Mouse (Mus musculus): ENCODE measurements around the gene Cxcl14. TPM values are rescaled to one million over a fixed set of nuclear protein-coding genes. Genes with fewer than 3 reads are reported as not detected.
A peak's percentile ranks its signal among the peaks of the same experiment; 100 is the strongest.

The Cxcl14 gene
- 100 to 1,000 TPM; 135 to 143 TPM for total RNA-seq (2021)
- long read RNA-seq, experiment 1, transcript Cxcl14-201 (4 exons, 1,827 nt) = major isoform, 148 of 165 reads
- long read RNA-seq, experiment 1, partial matches to known transcripts = 2 of 165 reads
- long read RNA-seq, experiment 1, other reads (novel, unspliced or antisense) = 14 of 165 reads
- long read RNA-seq, experiment 2, transcript Cxcl14-201 (4 exons, 1,827 nt) = major isoform, 123 of 133 reads
- long read RNA-seq, experiment 2, partial matches to known transcripts = 2 of 133 reads
- long read RNA-seq, experiment 2, other reads (novel, unspliced or antisense) = 8 of 133 reads

DNA sequence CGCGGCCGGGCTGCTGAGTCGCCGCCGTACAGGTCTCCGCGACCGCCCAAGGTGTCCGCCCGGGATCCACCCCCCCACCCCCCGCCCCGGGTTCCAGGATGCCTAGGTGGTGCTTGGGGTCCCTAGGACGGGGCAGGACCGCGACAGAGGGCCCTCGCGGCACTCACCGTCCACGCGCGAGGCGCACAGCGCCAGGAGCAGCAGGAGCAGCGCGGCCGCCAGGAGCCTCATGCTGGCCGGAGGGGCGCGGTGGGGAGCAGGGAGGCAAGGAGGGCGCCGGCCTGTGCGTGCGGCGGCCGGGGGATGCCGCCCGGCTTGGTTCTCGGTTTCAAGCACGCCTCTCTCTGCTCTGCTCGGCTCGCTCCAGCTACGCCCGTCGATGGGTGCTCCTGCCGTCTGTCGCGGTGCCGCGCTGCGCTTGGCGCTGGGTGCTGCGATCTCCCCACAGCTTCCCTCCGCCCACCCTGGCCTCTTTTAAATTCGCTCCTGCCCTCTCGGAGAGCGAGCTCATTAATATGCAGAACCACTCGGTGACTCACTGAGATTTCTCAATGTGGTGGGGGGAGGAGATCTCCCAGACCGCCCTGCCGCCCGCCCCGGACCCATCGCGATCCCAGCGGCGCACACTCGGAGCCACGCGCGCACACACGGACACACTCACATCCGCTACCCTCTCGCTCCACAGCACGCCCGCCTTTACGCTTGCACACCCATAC lies at the start of gene Cxcl14:
Gene Cxcl14, minus strand, starts transcription at position 609 of the 716 bp plus-strand sequence.
- Histone ChIP-seq H3K27ac (peak within 1 kb of the TSS; percentile 80), H3K4me3 (peak within 1 kb of the TSS; percentile 44)
- intact Hi-C loops (cut with DNase I) = no loop called here
- DNase-seq (ENCODE audit: extremely low spot score in 1 of 2, low spot score in 2 of 2) = peak; percentile 58 to 72
- TF ChIP-seq CTCF (IDR thresholded peaks at IDR 0.05) = no peak

DNA sequence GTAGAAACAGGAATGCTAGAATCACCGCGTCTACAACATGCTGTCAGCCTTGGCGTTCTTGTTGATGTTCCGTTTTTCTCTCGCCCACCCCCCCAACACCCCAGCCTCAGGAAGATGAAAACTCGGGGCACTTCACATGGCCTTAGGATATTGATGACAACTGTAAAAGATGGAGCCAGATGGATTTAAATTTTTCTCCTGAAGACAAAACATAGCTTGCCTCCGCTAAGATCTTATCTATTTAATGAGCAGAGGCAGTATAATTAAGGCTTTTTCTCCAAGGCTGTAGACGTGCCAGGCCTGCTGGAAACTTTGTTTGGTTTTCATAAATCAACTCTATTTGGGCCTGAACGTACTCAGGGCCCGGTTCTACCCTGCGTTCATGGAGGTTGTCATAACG lies 48.0 kb upstream of the Cxcl14 start:
- intact Hi-C loops (cut with DNase I) = no loop called here
- no peak for TF ChIP-seq CTCF (IDR thresholded peaks at IDR 0.05)

DNA sequence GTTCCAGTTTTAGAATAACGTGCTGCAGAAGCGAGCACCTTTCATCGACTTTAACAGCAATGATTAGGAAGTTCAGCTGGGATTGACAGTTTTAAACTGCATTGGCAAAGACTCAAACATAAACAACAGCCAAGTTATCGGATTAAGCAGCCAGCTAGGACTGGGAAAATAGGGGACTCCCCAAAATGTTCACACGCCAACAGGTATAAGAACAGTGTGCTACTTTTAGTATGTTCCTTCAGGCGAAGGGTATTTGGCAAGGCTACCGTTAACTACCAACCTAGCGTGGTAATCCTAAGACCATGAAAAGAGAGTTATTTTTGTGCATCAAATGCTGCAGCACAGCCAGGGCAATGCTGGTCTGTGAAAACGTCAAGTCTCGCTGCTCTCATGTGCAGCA lies 46.1 kb upstream of the Cxcl14 start:
- intact Hi-C loops (cut with DNase I) = no loop called here
- no peak for TF ChIP-seq CTCF (IDR thresholded peaks at IDR 0.05)
- no peak for DNase-seq (ENCODE audit: extremely low spot score in 1 of 2, low spot score in 2 of 2)
- no peak overlapping the region for H3K27ac ChIP-seq
- H3K4me3 ChIP-seq = no peak overlapping the region

More for the DNA sequence above, 48.0 kb upstream of the Cxcl14 start:
- Histone ChIP-seq H3K4me3 (no peak overlapping the region), H3K27ac (no peak overlapping the region)
- no peak for DNase-seq (ENCODE audit: extremely low spot score in 1 of 2, low spot score in 2 of 2)

DNA sequence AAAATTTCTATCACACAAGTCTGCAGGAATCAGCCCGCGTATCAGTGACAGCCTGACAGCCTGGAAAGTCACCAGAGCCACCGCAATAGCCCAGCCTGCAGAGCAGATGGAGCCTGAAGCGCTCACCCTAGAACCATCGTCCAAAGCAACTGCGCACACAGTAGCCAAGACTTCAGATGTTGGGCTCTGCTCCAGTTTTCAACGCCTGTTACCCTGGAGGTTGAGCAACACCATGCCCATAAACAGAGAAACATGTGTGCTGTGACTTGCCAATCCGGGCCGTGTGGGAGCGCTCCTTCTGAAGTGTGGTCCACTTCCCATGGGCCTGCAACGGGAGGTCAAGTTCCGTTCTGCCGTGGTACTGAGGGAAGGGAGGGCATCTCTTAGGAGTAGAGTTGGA lies 44.2 kb upstream of the Cxcl14 start:
- no peak for TF ChIP-seq CTCF (IDR thresholded peaks at IDR 0.05)
- intact Hi-C loops (cut with DNase I) = no loop called here
- no peak for DNase-seq (ENCODE audit: extremely low spot score in 1 of 2, low spot score in 2 of 2)

DNA sequence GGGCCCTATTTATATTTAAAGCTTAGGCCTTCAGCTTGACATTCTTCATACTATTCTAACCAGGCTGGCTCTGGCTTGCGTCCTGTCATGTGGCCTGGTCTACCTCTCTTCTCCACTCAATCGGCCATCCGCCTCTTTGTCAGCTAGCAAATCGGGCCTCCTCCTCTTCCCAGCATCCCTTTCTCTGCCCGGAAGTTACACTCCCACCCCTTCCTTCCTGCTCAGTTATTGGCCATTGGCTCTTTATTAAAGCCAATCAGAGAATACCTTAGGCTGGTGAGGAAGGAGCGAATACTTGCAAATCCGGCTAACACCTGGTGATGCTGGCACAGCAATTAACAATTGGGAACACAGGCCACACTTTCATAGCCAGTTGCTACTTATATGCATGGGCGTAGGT lies 43.5 kb upstream of the Cxcl14 start:
- no peak for DNase-seq (ENCODE audit: extremely low spot score in 1 of 2, low spot score in 2 of 2)
- intact Hi-C loops (cut with DNase I) = no loop called here
- Histone ChIP-seq H3K4me3 (no peak overlapping the region), H3K27ac (no peak overlapping the region)
- TF ChIP-seq CTCF (IDR thresholded peaks at IDR 0.05) = no peak

More for the DNA sequence above, 44.2 kb upstream of the Cxcl14 start:
- Histone ChIP-seq H3K27ac (no peak overlapping the region), H3K4me3 (no peak overlapping the region)

DNA sequence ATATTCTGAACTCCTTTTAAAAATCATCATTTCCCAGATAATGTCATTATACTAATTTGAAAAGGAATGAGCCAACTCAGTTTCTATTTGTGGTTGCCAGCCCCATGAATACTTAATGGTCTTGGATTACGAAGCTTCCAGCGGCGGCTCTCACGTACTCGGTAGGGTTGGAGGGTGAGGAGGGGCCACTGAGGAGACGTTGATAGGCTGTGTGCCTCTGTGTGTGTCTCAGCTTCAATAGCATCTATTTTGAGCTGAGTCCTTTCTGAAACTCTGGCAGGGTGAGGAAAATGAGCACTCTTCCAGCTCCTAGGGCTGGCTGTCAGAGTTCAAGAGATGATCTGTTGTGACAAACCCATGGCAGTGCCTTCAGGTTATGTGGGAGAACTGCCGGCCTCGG lies 40.6 kb upstream of the Cxcl14 start:
- intact Hi-C loops (cut with DNase I) = no loop called here
- Histone ChIP-seq H3K4me3 (no peak overlapping the region), H3K27ac (no peak overlapping the region)
- TF ChIP-seq CTCF (IDR thresholded peaks at IDR 0.05) = no peak
- DNase-seq (ENCODE audit: extremely low spot score in 1 of 2, low spot score in 2 of 2) = peak in 1 of 2 experiments; percentile 27

DNA sequence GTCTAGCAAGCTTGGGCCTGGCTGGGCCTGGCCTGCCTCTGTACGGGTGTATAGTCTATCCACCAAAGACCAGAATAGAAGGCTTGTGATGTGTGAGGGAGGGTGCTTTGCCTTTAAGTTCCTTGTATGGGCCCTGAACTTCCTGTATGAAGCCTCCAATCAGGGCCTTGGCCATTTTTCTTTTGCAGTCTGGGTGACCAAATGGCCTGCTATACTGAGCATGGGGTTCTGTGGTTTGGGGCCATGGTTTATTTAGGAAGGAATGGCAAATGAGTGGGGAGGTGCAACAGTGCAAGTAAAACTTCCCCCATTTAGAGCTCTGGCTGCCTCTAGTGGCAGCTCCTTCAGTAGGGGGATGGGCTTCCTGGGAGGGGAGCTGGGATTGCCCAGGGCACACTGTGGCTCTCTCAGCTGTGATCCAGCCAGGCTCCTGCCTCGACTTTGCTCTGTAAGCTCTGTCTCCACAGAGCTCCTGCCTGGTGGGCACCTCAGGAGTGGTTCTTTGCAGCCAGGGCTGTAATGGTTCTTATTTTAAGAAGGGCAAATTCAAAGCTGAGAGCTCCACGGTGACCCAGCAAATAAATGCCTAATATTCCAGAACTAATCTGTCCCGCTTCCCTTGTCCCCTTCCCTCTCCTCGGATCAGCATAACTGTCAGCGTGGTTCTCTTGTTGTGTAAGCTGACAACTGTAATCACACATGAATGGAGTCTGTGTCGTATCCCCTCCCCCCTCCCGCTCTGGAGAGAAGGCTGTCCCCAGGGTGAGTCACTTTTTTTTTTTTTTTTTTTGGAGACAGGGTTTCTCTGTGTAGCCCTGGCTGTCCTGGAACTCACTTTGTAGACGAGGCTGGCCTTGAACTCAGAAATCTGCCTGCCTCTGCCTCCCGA lies 38.7 kb upstream of the Cxcl14 start:
- DNase-seq (ENCODE audit: extremely low spot score in 1 of 2, low spot score in 2 of 2) = no peak
- H3K27ac ChIP-seq = no peak overlapping the region
- TF ChIP-seq CTCF (IDR thresholded peaks at IDR 0.05) = no peak; the same call in 1 of the 2 replicates
- H3K4me3 ChIP-seq = no peak overlapping the region
- intact Hi-C loops (cut with DNase I) = no loop called here

DNA sequence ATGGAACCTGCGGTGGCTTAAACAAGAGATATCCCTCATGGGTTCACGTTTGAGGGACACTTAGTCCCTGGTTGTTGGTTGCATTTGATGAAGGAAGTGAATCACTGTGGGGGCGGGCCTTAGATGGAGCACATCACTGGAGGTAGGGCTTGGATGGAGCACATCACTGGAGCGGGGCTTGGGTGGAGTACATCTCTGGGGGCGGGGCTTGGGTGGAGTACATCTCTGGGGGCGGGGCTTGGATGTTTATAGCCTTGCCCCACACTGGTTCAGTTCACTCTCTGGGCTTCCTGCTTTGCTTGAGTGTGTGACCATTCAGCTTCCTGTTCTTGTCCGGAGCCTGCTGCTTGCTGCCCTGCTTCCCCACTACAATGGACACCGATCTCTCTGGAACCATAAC lies 37.9 kb upstream of the Cxcl14 start:
- Histone ChIP-seq H3K27ac (no peak overlapping the region), H3K4me3 (no peak overlapping the region)
- intact Hi-C loops (cut with DNase I) = no loop called here
- no peak for DNase-seq (ENCODE audit: extremely low spot score in 1 of 2, low spot score in 2 of 2)
- TF ChIP-seq CTCF (IDR thresholded peaks at IDR 0.05) = no peak

DNA sequence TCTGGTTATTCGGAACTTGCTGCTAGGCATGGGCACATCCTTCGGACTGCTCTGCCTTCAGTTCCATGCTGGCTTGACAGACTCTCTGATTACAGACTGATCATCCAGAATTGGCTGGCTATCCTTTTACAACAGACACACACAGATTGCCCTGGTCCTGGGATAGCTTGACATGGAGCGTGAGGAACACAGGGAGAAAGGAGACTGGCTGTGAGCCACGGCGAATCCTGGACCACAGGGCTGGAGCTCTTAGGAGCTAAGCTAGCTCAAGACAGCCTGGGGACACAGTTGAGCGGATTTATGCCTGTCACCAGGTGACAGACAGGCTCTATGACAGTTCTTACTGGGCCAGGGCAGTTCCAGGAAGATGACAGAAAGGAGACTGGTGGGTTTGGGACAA lies 36.0 kb upstream of the Cxcl14 start:
- intact Hi-C loops (cut with DNase I) = no loop called here
- H3K27ac ChIP-seq = no peak overlapping the region
- no peak overlapping the region for H3K4me3 ChIP-seq
- no peak for TF ChIP-seq CTCF (IDR thresholded peaks at IDR 0.05)
- DNase-seq (ENCODE audit: extremely low spot score in 1 of 2, low spot score in 2 of 2) = no peak

DNA sequence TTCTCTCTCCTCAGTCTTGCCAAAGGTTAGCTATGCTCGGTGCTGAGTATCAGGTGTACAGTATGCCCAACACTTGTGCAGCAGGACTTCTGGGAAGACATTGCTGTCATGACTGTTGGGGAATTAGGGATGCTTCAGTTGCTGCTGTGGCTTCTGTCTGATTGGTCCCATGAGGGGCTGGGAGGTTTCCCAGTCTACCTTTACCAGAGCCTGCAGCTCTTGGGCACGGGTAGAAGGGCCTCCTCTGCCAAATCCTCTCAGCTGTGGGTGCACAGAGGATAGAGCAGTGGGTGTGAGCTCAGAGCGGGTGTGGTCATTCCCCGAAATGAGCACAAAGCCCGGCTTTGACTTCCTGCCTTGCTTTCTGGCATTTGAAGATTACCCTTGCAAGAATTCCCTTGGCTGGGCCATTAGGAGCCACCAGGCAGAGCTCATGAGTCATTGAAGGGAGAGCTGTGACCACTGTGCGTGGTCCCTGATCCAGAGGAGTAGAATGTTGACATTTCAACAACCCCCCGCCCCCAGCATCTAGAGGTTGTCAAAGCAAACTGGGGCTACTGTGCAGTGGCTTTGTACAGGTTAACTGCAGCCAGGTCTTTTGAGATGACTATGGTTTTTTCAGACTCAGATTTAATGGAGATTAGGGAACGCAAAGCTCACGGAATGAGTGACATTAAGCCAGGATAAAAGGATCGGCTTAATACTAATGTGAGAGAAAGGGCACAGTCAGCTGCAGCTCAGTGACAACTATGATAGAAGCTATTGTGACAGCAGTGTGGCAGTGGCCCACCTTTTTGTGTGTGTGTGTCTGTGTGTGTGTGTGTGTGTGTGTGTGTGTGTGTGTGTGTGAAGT lies 34.5 kb upstream of the Cxcl14 start:
- no peak for DNase-seq (ENCODE audit: extremely low spot score in 1 of 2, low spot score in 2 of 2)
- Histone ChIP-seq H3K4me3 (no peak overlapping the region), H3K27ac (no peak overlapping the region)
- intact Hi-C loops (cut with DNase I) = no loop called here
- no peak for TF ChIP-seq CTCF (IDR thresholded peaks at IDR 0.05)

DNA sequence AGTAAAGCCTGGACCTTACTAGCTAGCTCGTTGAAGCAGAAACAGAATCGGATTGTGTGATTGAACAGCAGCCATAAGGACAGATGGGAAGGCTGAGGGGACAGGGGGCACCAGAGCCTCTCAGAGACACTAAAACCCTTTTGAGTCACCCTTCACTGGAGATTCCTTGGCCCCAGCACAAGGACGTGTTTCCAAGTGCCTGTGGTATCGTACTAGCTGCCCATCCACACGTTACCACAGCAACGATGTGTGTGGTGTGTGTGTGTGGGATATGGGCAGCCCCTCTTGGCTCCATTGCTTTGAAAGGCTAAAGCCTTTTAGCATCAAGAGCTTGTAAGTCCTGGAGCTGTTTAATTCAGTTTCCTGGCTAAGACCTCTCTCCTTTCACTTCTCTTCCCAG lies 33.4 kb upstream of the Cxcl14 start:
- intact Hi-C loops (cut with DNase I) = no loop called here
- Histone ChIP-seq H3K4me3 (no peak overlapping the region), H3K27ac (no peak overlapping the region)
- DNase-seq (ENCODE audit: extremely low spot score in 1 of 2, low spot score in 2 of 2) = no peak
- no peak for TF ChIP-seq CTCF (IDR thresholded peaks at IDR 0.05)

Measured in left cerebral cortex, adult 2 months (tissue).